Mouse (Mus musculus) MEL (cell line): ENCODE data around the gene Scrn1.

ENCODE experiments used
- CTCF ChIP-seq, 3 experiments: IDR thresholded peaks in 2 of 3; conservative IDR thresholded peaks in 1 of 3; 2 replicates each; pipeline ENCODE4 v1.5.1; 2011 to 2012; ENCODE audit warnings: low read length in 3 of 3, low read depth in 2 of 3, mild to moderate bottlenecking in 2 of 3, improper control_type of control experiment in 1 of 3, inconsistent platforms in 1 of 3, mixed read lengths in 1 of 3, moderate library complexity in 1 of 3; ENCODE audit not compliant: control insufficient read depth in 1 of 3, insufficient read depth in 1 of 3, poor library complexity in 1 of 3, severe bottlenecking in 1 of 3
- ELF1 ChIP-seq: IDR thresholded peaks from 2 replicates; pipeline ENCODE4 v1.6.1; 2014; ENCODE audit warnings: low read depth, mild to moderate bottlenecking, inconsistent platforms, low read length, improper control_type of control experiment, moderate library complexity
- GATA1 ChIP-seq: IDR thresholded peaks from 2 replicates; pipeline ENCODE4 v1.6.1; 2011; ENCODE audit warnings: low read depth, low read length, improper control_type of control experiment
- MAX ChIP-seq: IDR thresholded peaks from 2 replicates; pipeline ENCODE4 v1.6.1; 2011; ENCODE audit warnings: low read length, improper control_type of control experiment
- MAZ ChIP-seq: IDR thresholded peaks from 2 replicates; pipeline ENCODE4 v1.6.1; 2012; ENCODE audit warnings: low read depth, mild to moderate bottlenecking, inconsistent platforms, low read length, improper control_type of control experiment
- NELFE ChIP-seq: IDR thresholded peaks from 2 replicates; pipeline ENCODE4 v1.6.1; 2011; ENCODE audit warnings: low read depth, low read length, improper control_type of control experiment
- POLR2A ChIP-seq, 2 experiments: IDR thresholded peaks; 2 replicates each; pipeline ENCODE4 v1.6.1; 2011 to 2012; ENCODE audit warnings: low read length in 2 of 2, mild to moderate bottlenecking in 2 of 2, control low read depth in 1 of 2, improper control_type of control experiment in 1 of 2, low read depth in 1 of 2, moderate library complexity in 1 of 2; ENCODE audit not compliant: control insufficient read depth in 1 of 2, insufficient read depth in 1 of 2, poor library complexity in 1 of 2
- POLR2AphosphoS5 ChIP-seq: IDR thresholded peaks from 2 replicates; pipeline ENCODE4 v1.6.1; 2012; ENCODE audit warnings: low read depth, borderline replicate concordance, mild to moderate bottlenecking, inconsistent platforms, low read length, moderate library complexity, mixed read lengths
- RCOR1 ChIP-seq: IDR thresholded peaks from 2 replicates; pipeline ENCODE4 v1.6.1; 2012; ENCODE audit warnings: low read depth, mild to moderate bottlenecking, inconsistent platforms, low read length, improper control_type of control experiment
- SMC3 ChIP-seq: IDR thresholded peaks from 2 replicates; pipeline ENCODE4 v1.6.1; 2011; ENCODE audit warnings: low read depth, low read length, improper control_type of control experiment
- TCF12 ChIP-seq: IDR thresholded peaks from 2 replicates; pipeline ENCODE4 v1.6.1; 2014; ENCODE audit warnings: low read depth, mild to moderate bottlenecking, inconsistent platforms, low read length, improper control_type of control experiment, moderate library complexity
- ZC3H11A ChIP-seq: IDR thresholded peaks from 2 replicates; pipeline ENCODE4 v1.6.1; 2012; ENCODE audit warnings: low read depth, mild to moderate bottlenecking, inconsistent platforms, low read length, improper control_type of control experiment
- ZNF384 ChIP-seq: IDR thresholded peaks from 2 replicates; pipeline ENCODE4 v1.6.1; 2012; ENCODE audit warnings: low read depth, mild to moderate bottlenecking, inconsistent platforms, low read length, improper control_type of control experiment

GRCm38 (mm10) chr6:54459661-54460060, 106.6 kb downstream of the Scrn1 start:
- TF ChIP-seq CTCF (IDR thresholded peaks at IDR 0.05 in 2 of 3, conservative IDR thresholded peaks at IDR 0.05 in 1 of 3; ENCODE audit: control insufficient read depth in 1 of 3, insufficient read depth in 1 of 3, low read depth in 2 of 3, low read length in 3 of 3, poor library complexity in 1 of 3, severe bottlenecking in 1 of 3) (no peak), POLR2A (IDR thresholded peaks at IDR 0.05; ENCODE audit: control insufficient read depth in 1 of 2, insufficient read depth in 1 of 2, low read depth in 1 of 2, low read length in 2 of 2, poor library complexity in 1 of 2) (no peak), NELFE (no peak), TCF12 (no peak), MAX (no peak), GATA1 (no peak), POLR2AphosphoS5 (no peak), RCOR1 (no peak), ZNF384 (no peak), SMC3 (no peak), MAZ (no peak), ELF1 (no peak), ZC3H11A (no peak)
